Mouse (Mus musculus) liver, adult 2 months (tissue): Measurements from ENCODE around the gene Rasgrf1. TPM values are rescaled to one million over a fixed set of nuclear protein-coding genes. Genes with fewer than 3 reads are reported as not detected.

Experiments
- DNase-seq: peaks from one replicate; pipeline ENCODE4 v3.0.0-alpha.2; 2011; ENCODE audit warnings: low read depth, low spot score; ENCODE audit errors: extremely low read depth
- H3K27ac ChIP-seq: fragments of 200-500 bp; replicated peaks from 2 replicates; pipeline ENCODE4 v1.5.1; 2012; ENCODE audit warnings: low read depth, mild to moderate bottlenecking, control low read depth, inconsistent platforms, low read length; ENCODE audit not compliant: insufficient read depth
- H3K27me3 ChIP-seq: fragments of 200-500 bp; 2 replicates; pipeline ENCODE4 v1.6.1; 2012; ENCODE audit warnings: mild to moderate bottlenecking, moderate library complexity, low read length, inconsistent platforms; ENCODE audit not compliant: control insufficient read depth, insufficient read depth
- H3K36me3 ChIP-seq: fragments of 200-500 bp; 2 replicates; pipeline ENCODE4 v1.6.1; 2012; ENCODE audit warnings: low read length, inconsistent platforms; ENCODE audit not compliant: control insufficient read depth, insufficient read depth
- H3K4me1 ChIP-seq: fragments of 200-500 bp; 2 replicates; pipeline ENCODE4 v1.6.1; 2011; ENCODE audit warnings: low read length; ENCODE audit not compliant: control insufficient read depth, insufficient read depth
- H3K4me3 ChIP-seq: fragments of 200-500 bp; 2 replicates; pipeline ENCODE4 v1.5.1; 2011; ENCODE audit warnings: low read depth, mild to moderate bottlenecking, control low read depth, low read length, moderate library complexity; ENCODE audit not compliant: insufficient read depth
- H3K79me2 ChIP-seq: fragments of 200-500 bp; 2 replicates; pipeline ENCODE4 v1.6.1; 2012; ENCODE audit warnings: inconsistent platforms, mild to moderate bottlenecking, low read length, moderate library complexity; ENCODE audit not compliant: control insufficient read depth, insufficient read depth
- H3K9ac ChIP-seq: fragments of 200-500 bp; 2 replicates; pipeline ENCODE4 v1.6.1; 2012; ENCODE audit warnings: low read depth, mild to moderate bottlenecking, control low read depth, inconsistent platforms, low read length
- CTCF ChIP-seq: fragments of 200-500 bp; IDR thresholded peaks from 2 replicates; pipeline ENCODE4 v1.5.1; 2011; ENCODE audit warnings: low read depth, low read length, control low read depth
- POLR2A ChIP-seq: fragments of 200-500 bp; IDR thresholded peaks from 2 replicates; pipeline ENCODE4 v1.6.1; 2011; ENCODE audit warnings: low read length, control low read depth; ENCODE audit not compliant: insufficient read depth; ENCODE audit errors: extremely low read depth
- WGBS: fragments of 180-500 bp; shearing (Covaris S2); methylation state at CpG from one replicate; pipeline ENCODE4 v1.1.7; 2018; 5-methylcytosine and 5-hydroxymethylcytosine counted together
- polyA plus RNA-seq: library from polyadenylated mRNA; depleted of rRNA; stranded (reverse); fragments of >200 nt; gene quantifications from 2 replicates; pipeline ENCODE4 v1.2.3, GENCODE M21; 2012
- total RNA-seq: library from RNA; depleted of rRNA; stranded (reverse); fragments of >200 nt; gene quantifications from 2 replicates; pipeline ENCODE4 v1.2.3, GENCODE M21; 2014

Rasgrf1 gene
- total and polyA plus RNA-seq, 2 experiments = 0.09 TPM; not detected in 1

GRCm38 (mm10) chr9:89964091-89964490, 54.4 kb downstream of the Rasgrf1 start:
- TF ChIP-seq POLR2A (no peak), CTCF (no peak)
- H3K4me3 ChIP-seq = no peak overlapping the region
- H3K36me3 ChIP-seq = no peaks in the 10 kb centered on the region
- no peaks in the 10 kb centered on the region for H3K4me1 ChIP-seq
- no peak overlapping the region for H3K27ac ChIP-seq
- no peaks in the 10 kb centered on the region for H3K79me2 ChIP-seq
- no peak for DNase-seq
- H3K9ac ChIP-seq = no peak overlapping the region
- H3K27me3 ChIP-seq = no peaks in the 10 kb centered on the region
- 78% methylated on average over 4 of the region's 4 CpGs for WGBS

DNA sequence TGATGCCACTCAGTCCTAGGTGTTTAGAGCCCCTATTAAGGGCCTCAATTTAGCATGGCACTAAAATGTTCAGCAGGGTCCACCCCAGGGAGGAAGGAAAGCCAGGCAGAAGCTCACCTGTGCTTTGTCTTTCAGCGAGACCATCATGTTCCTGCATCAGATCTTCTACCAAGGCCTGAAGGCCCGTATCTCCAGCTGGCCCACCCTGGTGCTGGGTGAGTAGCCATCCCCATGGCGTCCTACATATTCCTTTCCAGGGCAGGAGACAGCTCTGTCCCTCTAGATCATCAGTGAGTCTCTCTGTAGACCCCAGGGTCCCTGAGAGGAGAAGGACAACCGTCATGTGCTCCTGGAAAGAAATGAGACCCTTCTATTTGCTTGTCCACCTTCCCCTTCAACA, 58.0 kb downstream of the Rasgrf1 start:
- H3K4me3 ChIP-seq = no peak overlapping the region
- H3K9ac ChIP-seq = no peak overlapping the region
- 77% methylated on average over 4 of the region's 4 CpGs for WGBS
- H3K36me3 ChIP-seq = no peaks in the 10 kb centered on the region
- H3K79me2 ChIP-seq = no peaks in the 10 kb centered on the region
- no peaks in the 10 kb centered on the region for H3K4me1 ChIP-seq
- H3K27me3 ChIP-seq = peaks cover under 1% of the 10 kb centered on the region; the same call in 1 of the 2 replicates
- DNase-seq = no peak
- TF ChIP-seq CTCF (no peak), POLR2A (no peak)
- H3K27ac ChIP-seq = no peak overlapping the region

DNA sequence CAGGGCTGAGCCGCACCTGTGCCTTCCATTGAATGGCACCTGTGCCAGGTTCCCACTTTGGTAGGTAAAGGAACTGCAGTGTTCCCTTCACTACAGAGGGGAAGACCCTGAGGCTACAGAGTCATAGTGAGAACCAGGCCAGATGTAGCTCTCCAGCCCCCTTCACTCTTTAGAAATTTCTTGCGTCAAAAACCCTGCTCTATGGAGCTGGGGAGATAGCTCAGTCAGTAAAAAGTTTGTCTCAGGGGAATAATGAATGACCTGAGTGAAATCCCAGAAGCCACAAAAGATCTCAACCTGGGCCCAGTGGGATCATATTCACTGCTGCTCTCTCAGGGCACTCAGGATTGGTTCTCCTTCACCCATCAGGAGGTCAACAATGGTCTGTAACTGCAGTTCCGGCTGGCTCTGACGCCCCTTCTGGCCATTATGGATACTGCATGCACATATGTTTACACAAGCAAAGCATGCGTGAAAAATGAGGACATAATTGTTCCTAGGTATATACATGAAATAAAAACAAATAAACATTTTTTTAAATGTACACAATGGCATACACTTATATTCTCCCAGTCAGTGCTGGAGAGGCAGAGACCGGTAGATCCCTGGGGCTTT, 59.2 kb downstream of the Rasgrf1 start:
- H3K27me3 ChIP-seq = peaks cover 4% of the 10 kb centered on the region; the same call in 1 of the 2 replicates
- no peak overlapping the region for H3K27ac ChIP-seq
- no peaks in the 10 kb centered on the region for H3K4me1 ChIP-seq
- no peaks in the 10 kb centered on the region for H3K79me2 ChIP-seq
- WGBS = 86% methylated on average over 6 of the region's 6 CpGs
- no peak overlapping the region for H3K4me3 ChIP-seq
- no peak for TF ChIP-seq POLR2A
- TF ChIP-seq CTCF = peak; percentile 30; the same call in 1 of the 2 replicates
- no peaks in the 10 kb centered on the region for H3K36me3 ChIP-seq
- no peak overlapping the region for H3K9ac ChIP-seq
- no peak for DNase-seq

DNA sequence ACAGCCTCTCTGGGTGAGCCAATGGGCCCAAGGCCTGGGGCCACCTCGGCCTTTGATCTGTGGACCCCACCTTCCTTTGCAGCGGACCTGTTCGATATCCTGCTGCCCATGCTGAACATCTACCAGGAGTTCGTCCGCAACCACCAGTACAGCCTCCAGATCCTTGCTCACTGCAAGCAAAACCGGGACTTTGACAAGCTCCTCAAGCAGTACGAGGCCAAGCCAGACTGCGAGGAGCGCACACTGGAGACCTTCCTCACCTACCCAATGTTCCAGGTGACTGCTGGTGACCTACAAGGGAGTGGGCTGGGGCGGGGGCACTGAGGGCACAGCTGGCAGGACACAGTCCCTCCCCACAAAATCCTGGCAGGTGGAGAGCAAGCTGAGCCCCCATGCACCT, 60.6 kb downstream of the Rasgrf1 start:
- no peaks in the 10 kb centered on the region for H3K36me3 ChIP-seq
- WGBS = 90% methylated on average over 10 of the region's 10 CpGs
- H3K4me1 ChIP-seq = no peaks in the 10 kb centered on the region
- H3K27me3 ChIP-seq = peaks cover 4% of the 10 kb centered on the region; the same call in 1 of the 2 replicates
- no peak overlapping the region for H3K4me3 ChIP-seq
- TF ChIP-seq CTCF = no peak
- TF ChIP-seq POLR2A = no peak
- H3K79me2 ChIP-seq = no peaks in the 10 kb centered on the region
- H3K9ac ChIP-seq = no peak overlapping the region
- no peak overlapping the region for H3K27ac ChIP-seq
- no peak for DNase-seq

- Histone ChIP-seq H3K36me3 (no peaks in the 10 kb centered on the region), H3K4me1 (no peaks in the 10 kb centered on the region), H3K4me3 (no peak overlapping the region), H3K9ac (no peak overlapping the region), H3K79me2 (no peaks in the 10 kb centered on the region), H3K27ac (no peak overlapping the region), H3K27me3 (peaks cover 4% of the 10 kb centered on the region; the same call in 1 of the 2 replicates)
- WGBS = 70% methylated on average over 11 of the region's 11 CpGs
- no peak for DNase-seq
- TF ChIP-seq CTCF (no peak), POLR2A (no peak)
These were observed 61.3 kb downstream of the Rasgrf1 start for GRCm38 (mm10) chr9:89970886-89971486.

DNA sequence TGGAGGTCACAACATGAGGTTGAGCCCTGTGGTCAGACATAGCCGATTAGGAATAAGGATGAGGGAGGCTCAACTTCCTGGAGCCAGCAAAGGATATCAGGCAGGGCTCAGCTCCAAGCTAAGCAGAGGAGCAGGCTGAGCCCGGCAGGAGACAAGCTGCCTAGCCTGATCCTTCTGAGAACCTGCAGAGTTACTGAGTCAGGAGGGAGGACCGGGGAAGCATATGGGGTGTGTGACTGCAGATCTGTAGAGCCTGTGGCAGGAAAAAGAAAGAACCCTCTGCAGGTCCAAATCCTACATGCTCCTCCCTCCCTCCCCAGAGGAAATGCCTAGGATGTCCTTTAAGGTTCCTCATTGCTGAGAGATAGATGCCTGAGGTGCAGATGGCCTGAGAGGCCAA, 62.6 kb downstream of the Rasgrf1 start:
- TF ChIP-seq POLR2A = no peak
- no peak for TF ChIP-seq CTCF
- Histone ChIP-seq H3K27me3 (peaks cover 4% of the 10 kb centered on the region; the same call in 1 of the 2 replicates), H3K4me1 (no peaks in the 10 kb centered on the region), H3K4me3 (no peak overlapping the region), H3K79me2 (no peaks in the 10 kb centered on the region), H3K36me3 (no peaks in the 10 kb centered on the region), H3K27ac (no peak overlapping the region), H3K9ac (no peak overlapping the region)
- no peak for DNase-seq
- WGBS = 44% methylated on average over 3 of the region's 3 CpGs
